Mouse (Mus musculus) B cell, adult 62 days (primary cell): ENCODE results near the gene Ubr3. TPM values are rescaled to one million over a fixed set of nuclear protein-coding genes. Genes with fewer than 3 reads are reported as not detected.

Experiments
- total RNA-seq: library from RNA; stranded (reverse); gene quantifications from 4 replicates; pipeline ENCODE4 v1.2.4, GENCODE M21; 2023

The Ubr3 gene
- 75.9 to 101 TPM (median 88.4 TPM) in 4 replicates for total RNA-seq

DNA sequence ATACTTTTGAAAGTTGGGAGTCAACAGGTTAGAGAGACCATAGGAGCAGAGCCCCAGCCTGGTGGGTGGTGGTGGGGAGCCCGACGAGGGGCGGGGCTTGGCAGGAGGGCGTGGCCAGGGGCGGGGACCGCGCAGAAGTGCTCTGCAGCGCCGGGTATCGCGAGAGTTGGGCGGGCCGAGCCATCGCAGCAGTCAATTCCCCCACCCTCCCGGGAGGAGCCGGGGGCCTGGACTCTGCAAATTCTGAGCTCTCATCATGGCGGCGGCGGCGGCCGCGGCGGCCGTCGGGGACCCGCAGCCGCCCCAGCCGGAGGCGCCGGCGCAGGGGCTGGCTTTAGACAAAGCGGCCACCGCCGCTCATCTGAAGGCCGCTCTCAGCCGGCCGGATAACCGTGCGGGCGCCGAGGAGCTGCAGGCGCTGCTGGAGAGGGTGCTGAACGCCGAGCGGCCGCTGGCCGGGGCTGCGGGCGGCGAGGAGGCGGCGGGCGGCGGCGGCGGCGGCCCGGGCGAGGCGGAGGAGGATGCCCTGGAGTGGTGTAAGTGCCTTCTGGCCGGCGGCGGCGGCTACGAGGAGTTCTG is at the start of gene Ubr3:
Ubr3 (plus strand) TSS at position 208 of the 579 bp plus-strand sequence.

GRCm38 (mm10) chr2:69861485-69862091 is 35.5 kb upstream of the Ubr3 start, which contains the start of gene Ssb:
Gene Ssb (plus strand): TSS chr2:69861562.

GRCm38 (mm10) chr2:69885451-69886305 is 11.4 kb upstream of the Ubr3 start, which contains the start of gene Mettl5:
Gene Mettl5 (minus strand): TSS chr2:69885615.

GRCm38 (mm10) chr2:70038752-70039151 is 141.7 kb downstream of the Ubr3 start, which contains the start of gene Myo3b:
Gene Myo3b (plus strand): TSS chr2:70039126.

Other genes starting within 250 kb of the Ubr3 start
- 0.23 to 6.4 TPM (median 3.8 TPM) in 4 replicates for gene Klhl41, start 227.1 kb upstream of the Ubr3 start, total RNA-seq
- gene Fastkd1, start 183.7 kb upstream of the Ubr3 start, total RNA-seq, result 16.5 to 31.2 TPM (median 30.0 TPM) in 4 replicates
- gene Ppig, start 174.7 kb upstream of the Ubr3 start, total RNA-seq, result 103 to 143 TPM (median 125 TPM) in 4 replicates
- 2.4 to 3.7 TPM (median 3.1 TPM) in 4 replicates for gene Ccdc173, start 107.7 kb upstream of the Ubr3 start, total RNA-seq
- gene Phospho2, start 107.6 kb upstream of the Ubr3 start, total RNA-seq, result 37.4 to 44.4 TPM (median 42.3 TPM) in 4 replicates
- 0.22 to 0.79 TPM (median 0.45 TPM) in 3 of 4 replicates, not detected in the other for gene Klhl23, start 75.3 kb upstream of the Ubr3 start, total RNA-seq
- gene Ssb, start 35.7 kb upstream of the Ubr3 start, total RNA-seq, result 156 to 186 TPM (median 171 TPM) in 4 replicates
- 14.6 to 20.9 TPM (median 19.3 TPM) in 4 replicates for gene Mettl5, start 11.6 kb upstream of the Ubr3 start, total RNA-seq
- gene Myo3b, start 141.9 kb downstream of the Ubr3 start, total RNA-seq, result 0.40 to 1.7 TPM (median 0.88 TPM) in 4 replicates